Mouse (Mus musculus) bone marrow macrophage, adult 2 months (primary cell): ENCODE measurements around the gene Nckap5.

ENCODE experiments used
- CTCF ChIP-seq: IDR thresholded peaks from 2 replicates; pipeline ENCODE4 v1.5.1; 2012; ENCODE audit warnings: low read depth, mild to moderate bottlenecking, low read length, moderate library complexity
- POLR2A ChIP-seq: IDR thresholded peaks from 2 replicates; pipeline ENCODE4 v1.6.1; 2012; ENCODE audit warnings: mild to moderate bottlenecking, low read depth, low read length, borderline replicate concordance

DNA sequence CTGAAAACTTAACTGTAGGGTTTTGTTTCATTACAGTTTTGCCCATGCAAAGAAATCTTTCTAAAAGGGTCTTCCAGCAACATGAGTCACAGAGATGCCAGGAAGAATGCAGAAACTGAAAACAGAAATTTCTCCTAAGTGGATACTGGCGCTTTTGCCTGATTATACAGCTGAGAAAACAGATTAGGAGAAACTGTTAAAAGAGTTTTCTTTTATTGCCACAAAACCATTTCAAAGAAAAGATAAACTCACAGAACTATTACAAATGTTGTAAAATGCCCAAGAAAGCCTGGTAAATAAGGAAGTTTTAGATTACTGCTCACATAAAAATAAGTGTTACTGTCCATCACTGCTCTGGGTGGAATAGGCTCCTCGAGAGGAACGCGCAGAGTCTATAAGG is 513.3 kb downstream of the Nckap5 start:
- TF ChIP-seq POLR2A = no peak
- TF ChIP-seq CTCF = no peak
